Mouse (Mus musculus) kidney, adult 18-20 months (tissue): ENCODE results near the gene Poll.

Source experiments
- DNase-seq: peaks from one replicate; pipeline ENCODE4 v3.0.0; 2021

Gene Poll

DNA sequence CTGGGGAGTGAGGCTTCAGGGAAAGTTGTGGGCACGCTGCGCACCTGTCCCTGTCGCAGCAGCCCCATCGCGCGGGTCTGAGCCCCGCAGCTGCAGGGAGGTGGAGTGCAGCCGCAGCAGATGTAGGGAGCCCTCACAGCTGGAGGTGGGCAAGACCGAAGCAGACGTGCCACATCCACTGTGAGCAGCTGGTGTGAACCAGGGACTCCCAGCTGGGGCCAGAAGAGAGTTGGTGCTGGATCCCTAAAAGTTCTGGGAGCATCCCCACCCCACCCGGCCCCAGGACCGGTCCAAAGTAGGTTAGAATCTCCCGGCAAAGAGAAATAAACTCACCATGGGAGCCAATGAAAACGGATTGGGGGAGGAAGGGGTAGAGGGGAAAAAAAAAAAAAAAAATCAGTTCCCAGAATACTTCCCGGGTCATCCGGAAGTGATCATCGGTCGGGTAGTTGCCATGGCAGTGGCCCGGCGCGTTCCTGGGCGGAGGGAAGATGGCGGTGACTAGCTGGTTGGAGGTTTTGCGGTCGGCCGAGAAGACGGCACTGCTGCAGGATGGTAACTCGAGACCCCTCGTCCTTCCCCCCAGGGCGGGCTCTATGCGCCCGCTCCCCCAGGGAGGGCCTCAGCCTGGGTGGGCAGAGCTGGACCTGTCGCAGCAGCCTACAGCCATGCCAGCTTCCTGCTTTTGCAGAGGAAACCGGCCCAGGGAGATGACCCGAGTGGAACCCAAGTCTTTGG is at the start of gene Poll, which contains the start of gene Gm17018:
Poll (minus strand) TSS at position 379 of the 738 bp plus-strand sequence.
Gm17018 (plus strand) TSS at position 463 of the 738 bp plus-strand sequence.
- peak; percentile 83 for DNase-seq

DNA sequence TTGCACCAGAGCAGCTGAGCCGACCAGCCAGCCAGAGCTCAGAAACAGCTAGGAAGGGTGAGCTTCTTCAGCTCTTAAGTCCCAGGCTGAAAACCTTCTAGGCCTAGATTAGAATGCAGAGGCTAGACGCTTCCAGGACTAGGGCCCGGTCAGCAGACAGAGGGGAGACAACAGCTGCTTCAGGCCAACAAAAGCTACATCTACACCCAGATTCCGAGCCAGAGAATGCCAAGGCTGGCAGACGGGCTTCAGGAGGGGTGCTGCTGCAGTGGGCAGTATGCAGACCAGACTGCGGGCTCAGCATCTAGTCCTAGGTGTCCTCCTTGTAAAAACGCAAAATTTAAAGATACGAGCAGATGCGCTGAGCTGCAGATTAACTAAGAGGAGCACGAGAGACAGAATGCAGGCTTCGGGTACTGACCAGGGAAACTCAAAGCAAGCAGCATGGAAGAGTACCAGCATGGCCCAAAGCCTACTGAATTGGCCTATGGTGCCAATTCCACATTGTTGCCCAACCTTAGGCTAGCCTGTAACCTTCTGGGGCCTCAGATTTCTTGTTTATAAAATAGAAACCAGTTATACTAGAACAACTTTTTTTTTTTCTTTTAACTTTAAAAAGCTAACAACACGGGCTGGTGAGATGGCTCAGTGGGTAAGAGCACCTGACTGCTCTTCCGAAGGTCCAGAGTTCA is 48.5 kb upstream of the Poll start:
- DNase-seq = no peak

DNA sequence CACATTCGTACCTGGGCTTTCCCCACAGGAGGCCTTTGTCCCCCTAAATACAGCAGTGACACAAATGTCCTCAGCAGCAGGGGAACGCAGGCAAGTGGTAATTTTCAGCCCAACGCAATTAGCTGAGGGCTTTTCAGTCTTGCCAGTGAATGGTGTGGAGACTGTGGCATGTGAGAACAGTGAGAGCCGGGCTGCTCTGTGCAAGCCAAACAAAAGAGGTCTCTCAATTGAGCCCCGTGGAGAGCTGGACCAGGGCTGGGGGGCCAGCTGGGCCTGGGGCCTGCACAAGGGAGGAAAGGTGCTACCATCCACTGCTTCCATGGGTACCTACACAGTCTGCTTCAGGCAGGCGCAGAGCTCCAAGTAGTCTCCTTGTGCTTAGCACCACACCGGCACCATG is 47.1 kb upstream of the Poll start:
- DNase-seq = no peak

DNA sequence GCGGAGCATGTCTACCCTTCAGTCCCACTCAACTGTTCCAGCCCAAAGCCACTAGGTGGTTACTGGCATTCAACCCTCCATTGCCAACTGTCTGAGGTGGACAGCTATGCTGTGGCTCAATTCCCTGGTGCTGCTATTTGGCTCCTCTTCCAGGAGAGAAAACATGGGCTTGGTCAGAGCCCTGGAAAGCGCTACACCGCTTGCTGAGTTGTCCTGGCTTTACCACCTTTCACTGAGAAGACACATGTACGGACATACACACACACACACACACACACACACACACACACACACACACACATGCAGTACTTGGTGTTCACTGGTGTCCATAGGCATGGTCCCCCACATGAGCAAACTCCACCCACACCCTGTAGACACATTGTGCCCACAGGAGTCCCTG is 46.4 kb upstream of the Poll start:
- no peak for DNase-seq

DNA sequence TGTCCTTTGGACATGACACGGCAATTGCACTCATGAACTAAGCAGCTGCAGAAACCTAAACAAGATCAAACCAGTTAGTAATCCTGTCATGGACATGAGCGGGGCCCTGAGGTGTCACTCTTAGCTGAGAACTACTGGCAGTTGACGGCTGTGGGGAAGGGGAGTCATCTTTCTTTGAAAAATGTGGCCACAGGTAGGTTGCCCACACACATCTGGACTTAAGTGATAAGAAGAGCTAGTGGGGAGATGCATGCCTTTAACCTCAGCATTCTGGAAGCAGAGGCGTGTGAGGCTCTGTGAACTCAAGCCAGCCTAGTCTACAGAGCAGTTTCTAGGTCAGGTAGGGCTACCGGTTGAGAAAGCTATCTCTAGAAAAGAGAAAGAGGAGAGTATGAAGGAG is 42.3 kb upstream of the Poll start:
- DNase-seq = no peak

DNA sequence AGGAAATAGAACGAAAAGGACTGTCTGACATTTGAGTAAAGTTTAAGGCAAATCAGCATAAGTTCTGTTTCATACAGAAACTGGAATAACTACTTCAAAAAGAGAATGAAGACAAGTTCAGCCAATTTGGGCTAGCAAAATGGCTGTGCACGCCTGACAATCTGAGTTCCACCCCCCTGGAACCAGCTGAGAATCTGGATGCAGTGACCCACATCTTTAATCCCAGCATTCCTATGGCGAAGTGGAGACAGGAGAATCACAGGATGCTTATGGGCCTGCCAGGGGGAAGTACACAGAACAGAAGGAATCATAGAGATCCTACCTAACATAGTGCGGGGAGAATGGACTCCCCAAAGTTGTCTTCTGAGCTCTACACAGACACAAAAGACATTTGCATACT is 36.8 kb upstream of the Poll start:
- DNase-seq = no peak

DNA sequence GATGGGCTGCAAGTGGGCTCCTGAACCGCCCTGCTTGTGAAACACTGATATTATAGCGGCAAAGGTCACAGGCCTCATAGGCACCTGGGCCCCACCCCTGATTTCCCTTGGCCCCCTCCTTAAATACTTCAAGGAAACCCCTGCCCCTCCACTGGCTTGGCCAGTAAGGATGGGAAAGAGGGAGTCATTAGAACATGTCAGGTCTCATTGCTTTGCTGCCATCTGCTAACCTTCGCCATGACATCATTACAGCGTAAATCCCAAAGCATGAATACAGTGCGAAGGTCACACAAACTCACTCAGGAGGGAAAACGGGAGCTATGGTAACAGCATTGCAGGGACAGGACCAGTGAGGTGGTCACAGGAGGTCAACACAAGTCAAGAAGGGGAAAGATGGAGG is 36.1 kb upstream of the Poll start:
- DNase-seq = no peak

DNA sequence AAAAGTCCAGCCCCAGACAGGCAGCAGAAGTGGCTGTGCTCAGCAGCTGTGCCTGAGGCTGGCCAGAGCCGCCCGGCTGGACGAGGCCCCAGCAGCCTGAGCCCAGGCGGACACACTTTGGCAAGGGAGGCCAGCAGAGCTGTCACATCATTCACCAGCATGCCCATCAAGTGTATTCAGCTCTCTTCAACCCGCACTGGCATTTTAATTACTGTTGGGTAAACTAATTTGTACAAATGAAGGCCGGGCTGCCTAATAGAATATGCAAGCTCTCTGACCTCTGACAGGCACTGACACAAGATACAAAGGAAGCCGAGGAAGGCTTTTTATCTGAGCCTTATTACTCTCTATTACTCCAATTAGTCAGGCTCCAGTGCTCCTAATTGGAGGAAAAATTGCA is 35.7 kb upstream of the Poll start:
- DNase-seq = no peak

DNA sequence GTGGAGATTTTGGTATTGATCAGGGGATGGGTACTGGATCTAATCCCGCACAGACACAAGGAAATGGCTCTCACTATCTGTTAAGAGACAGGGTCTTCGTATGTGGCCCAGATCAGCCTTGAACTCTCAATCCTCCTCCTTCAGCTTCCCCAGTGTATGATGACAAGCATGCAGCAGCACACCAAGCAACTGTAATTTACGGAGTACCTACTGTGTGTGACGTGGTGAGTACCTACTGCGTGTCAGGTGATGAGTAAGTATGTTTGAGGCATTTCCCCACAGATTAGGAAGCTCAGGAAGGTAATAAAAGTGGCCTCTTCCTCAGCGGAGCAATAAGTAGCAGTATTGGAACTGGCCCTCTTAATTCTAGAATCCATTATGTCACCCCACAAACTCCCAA is 35.1 kb upstream of the Poll start:
- DNase-seq = no peak

DNA sequence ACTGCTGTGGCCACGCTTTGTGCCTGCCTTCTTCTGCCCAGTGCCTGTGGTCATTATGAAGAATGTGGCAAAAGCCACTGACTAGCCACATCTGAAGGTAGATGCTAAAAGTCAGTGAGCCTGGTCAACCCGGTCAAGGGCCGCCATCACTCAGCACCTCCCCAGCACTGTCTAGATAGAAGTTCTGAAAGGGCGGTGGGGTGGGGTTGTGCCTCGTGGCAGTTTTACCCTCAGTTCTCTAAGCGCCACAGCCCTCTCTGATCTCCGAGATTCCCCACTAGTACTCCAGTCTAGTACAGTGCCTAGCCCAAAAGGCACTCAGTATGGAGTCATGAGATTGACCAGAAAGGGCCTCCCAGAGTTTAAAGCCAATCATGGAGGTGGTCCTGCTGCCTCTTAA is 33.7 kb upstream of the Poll start:
- DNase-seq = no peak

DNA sequence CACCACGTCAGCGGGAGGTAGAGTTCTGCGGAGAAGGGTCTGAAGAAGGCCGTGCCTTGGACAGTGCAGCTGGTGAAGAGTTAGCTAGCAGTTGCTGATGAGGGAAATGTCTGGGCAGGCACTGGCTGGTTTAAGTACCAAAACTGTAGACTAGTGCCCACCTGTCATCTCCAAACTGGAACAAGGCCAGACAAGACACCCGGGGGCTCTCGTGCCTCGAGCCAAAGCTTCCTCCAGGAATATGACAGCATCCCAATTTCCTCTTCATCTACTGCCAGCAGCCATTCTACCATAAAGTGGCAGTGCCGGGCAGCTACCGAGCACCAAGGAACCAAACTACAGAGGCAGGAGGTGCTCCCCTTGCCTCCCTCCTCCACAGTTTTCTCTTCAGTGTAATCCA is 32.6 kb upstream of the Poll start:
- DNase-seq = no peak

DNA sequence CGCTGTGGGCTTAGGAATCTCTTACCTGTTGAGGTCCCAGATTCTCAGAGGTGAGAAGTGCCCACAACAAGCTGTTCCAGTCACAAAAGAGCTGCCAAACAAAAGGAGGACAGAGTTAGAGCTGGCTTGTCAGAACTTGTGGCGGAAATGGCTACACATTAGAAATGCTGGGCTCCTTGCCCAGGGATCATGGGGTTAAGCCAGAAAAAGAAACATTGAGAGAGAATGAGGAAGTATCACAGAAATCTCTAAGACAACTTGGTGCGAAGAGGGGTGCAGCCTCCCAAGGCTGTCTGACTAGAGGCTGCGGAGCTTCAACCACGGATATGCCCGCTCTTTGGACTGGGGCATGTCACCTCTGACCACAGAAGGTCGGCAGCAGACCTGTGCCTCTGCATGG is 31.4 kb upstream of the Poll start:
- DNase-seq = peak; percentile 71

DNA sequence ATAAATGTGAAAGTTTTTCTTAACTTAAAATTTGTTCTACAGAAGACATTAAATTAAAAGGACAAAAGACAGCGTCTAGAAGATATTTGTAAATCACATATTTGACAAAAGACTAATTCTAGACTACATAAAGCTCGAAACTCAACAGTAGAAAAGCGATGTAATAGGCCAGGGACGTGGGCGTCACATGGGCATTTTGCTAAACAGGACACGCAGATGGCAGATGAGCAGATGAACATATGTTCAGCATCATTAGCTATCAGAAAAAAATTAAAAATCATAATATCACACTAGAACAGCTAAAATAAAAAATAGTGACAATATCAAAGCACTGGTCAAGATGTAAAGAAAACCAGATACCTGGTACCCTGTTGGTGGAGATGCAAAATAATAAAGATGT is 29.4 kb upstream of the Poll start:
- no peak for DNase-seq

DNA sequence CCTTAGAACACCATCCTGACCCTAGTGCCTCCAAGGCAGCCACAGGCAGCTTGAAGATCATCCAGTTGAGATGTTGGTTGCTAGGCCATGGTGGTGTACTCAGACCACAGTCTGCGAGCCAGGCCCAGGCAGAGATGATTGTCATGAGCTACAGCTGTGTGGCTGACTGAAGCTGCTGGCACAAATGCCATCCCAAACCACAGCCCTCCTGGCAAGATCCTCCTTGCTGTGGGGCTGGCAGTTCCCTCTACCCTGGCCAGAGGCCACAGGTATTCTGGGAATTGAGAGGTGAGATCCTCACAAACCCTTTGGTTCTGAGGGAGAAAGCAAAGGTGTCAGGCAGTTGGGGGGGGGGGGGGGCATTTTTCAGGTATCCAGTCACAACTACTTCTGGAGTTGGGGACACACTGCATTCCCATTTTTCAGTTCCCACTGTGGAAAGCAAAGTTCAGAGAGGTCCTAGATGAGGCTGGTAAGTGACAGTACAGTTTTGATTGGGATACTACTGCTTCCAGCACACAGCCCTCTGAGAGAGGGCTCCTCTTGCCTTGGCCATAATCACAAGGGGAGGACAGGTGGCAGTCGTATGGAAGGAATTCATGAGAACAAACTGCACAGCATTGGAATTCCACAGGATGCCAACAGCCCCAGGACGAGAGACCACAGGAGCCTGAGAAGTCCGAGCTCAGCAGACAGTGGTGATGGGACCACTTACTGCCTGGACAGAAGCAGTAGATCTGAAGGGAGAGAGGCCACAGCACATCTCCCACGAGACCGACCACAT is 27.4 kb upstream of the Poll start:
- DNase-seq = no peak

DNA sequence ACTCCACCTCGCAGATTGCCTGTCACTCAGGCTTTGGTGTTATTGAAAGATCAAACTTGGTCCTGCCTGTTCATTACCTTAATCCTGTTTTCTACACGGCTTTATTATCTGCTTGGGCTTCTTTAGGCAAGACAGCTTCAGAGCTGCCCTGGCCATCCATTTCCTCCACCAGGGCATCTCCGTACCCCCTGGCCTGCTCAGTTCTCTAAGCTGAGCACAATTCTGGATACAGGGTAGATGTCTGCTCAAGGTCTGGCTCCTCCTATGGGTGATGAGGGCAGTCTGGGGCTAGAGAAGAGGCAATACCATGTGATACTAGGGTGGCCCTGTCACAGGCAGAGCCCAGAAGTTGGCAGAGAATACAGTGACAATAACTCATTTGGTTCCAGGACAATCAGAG is 26.5 kb upstream of the Poll start:
- DNase-seq = no peak

DNA sequence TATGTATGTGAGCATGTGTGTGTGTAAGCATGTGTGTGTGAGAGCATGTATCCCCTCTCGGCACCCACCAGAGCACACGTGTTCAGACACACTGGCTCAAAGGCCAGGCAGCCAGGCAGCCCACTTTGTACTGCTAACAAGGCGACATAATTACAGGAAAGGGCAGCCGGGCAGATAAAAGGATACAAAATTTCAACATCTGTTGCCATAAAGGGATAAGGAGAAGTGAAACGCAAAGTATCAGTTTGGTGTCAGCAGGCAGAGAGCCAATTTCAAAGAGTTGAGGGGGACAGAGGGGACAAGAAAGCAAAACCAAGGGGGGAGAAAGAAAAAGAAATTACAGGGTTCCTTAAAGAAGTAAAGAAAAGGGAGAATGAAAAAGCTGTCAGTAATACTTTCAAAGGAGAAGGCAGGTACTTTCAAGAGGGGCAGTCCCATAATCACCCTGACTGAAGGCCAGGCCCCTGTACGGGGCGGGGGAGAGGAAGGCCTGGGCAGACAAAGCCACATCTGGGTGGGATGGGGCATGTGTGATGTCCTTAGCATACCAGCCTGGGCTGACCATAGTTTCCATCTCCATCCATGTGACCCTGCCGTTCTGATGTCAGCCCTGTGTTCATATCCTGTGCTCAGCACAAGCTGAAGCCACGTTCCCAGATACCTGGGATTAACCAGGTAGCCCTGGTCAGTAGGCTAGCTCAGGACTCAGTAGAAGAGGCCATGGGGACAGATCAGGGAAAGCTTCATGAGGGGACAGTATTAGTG is 24.7 kb upstream of the Poll start:
- no peak for DNase-seq

DNA sequence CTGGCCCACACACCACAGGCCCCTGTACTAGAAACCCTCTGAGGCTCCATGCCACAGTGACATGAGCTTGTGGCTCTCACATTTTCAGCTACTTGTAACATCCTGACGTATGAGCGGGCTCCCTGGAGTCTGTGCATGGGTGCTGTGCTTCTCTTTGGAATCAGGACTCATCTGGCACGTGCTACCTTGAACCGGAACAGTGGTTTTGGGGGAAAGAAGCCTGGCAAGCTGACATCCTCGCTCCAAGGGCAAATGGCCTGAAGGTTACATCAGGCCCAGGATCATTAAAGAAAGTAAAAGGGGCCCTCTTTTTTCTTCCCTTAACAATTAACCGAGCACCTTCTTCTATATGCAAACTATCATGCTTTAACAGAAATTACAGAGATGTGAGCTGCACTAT is 22.8 kb upstream of the Poll start:
- DNase-seq = no peak

DNA sequence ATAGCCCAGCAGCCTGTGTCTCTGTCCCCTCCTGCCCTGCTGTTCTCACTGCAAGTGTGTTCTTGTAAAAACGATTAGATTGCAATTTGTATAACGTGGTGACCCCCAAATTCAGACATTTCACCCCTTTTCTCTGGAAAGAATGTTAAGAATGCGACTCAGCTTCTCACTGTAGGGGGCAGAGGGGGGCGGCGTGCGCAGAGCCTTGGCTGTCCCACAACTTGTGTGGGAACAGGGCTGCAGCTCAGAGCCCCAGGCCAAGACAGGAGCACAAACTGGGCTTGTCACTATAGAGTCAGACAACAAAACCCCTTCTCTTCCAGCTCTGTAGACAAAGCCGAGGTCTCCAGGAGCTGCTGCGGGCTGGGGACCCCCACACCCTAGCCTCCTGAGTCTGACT is 21.8 kb upstream of the Poll start:
- no peak for DNase-seq

DNA sequence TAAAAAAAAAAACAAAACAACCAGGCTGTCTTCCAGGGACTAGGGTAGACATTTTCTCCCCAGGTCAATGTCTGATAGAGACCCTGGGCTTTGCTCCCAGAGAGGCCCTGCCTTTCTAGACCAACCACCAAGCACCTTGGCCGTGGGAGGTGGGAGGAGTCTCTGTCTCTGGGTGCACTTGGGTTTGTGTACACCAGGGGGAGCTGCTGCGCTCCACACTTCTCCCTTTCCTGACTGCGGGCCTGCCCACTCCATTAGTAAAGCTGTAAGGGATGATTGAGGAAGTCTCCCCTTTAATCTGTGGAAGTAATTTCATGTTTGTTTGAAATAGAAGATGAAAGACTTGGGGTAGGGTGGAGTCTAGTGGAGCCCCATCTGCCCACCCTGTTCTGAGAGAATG is 20.9 kb upstream of the Poll start:
- peak; percentile 54 for DNase-seq

DNA sequence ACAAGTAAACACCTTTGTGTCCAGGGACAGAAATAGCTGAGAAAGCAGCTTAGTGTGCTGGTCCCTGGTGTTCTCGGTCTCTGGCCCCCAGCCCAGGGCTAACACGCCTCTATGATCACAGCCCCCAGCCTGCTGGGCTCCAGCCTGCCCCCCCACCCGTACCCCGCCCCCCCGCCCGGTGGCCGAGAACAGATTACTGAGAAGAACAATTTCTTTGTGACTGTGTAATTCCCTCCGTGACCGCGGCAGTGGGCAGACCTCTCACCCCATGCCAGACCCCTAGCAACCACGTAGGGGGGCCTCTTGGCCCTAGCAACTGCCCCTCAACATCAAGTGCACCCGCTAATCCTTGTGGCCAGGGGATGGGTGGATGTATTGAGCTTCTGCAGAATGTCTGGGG is 19.9 kb upstream of the Poll start:
- no peak for DNase-seq

DNA sequence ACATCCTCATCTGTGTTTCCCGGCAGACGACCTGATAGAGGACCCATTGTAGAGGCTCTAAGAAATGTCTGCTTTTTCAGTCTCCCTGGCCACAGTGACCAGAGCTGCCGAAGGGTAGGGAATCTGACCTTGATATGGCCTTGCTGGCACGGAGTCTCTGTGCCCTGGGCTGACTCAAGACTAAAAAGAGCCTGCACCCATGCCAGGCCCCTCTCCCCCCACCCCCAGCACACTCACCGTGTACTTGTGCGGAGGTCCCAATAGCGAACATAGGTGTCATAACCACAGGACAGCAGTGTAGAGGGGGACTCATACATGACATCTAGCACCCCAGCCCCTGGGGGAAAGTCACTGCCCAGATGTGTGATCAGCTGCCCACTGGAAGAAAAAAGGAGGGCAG is 19.1 kb upstream of the Poll start:
- DNase-seq = no peak

DNA sequence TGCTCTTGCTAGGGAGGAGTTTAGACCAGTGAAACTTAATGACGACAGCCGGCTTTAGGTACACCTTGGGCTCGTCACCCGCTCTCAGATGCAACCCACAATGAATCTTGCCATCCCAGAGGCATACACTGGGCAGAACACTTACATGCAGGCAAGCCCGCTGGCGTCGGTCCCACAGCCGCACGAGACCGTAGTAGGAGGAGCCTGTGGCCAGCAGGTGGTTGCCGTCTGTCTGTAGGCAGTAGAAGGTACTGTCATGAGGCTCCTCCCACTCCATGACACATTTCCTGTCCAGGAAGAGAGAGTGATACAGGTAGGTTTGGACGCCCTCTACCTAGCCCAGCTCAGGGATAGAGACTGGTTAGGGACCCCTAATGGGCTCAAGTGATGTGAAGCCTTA is 18.6 kb upstream of the Poll start:
- DNase-seq = no peak

DNA sequence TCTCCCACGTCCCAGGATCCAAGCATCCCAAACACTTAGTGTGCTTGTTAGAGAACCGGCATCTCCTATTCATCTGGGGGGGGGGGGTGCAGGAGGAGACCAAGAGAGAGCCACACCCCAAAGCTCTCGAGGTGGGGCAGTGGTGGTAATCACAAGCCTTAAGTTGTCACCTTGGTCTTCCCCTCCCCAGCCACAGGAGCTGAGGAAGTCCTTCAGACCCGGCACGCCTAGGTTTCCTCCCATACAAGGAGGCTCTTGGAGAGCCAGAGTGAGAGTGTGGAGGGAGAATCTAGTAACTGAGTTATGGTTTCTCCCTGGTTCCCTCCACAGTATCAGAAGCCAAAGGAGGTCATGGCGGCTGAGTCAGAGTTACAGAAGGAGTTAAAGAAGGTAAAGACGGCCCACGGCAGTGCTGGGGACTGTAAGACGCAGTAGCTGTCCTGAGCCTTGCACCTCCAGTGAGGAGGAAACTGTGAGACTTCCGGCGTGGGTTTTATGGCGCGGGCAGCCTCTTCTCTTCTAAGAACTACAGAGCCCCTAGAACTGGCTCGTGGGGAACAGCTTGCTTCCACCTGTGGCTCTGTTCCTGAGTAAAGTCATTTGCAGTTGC is 16.9 kb upstream of the Poll start:
- no peak for DNase-seq
